Mouse (Mus musculus) megakaryocyte, embryonic 14.5 days (primary cell): ENCODE data around the gene Il23a.

ENCODE experiments used
- FLI1 ChIP-seq: IDR thresholded peaks from 2 replicates; pipeline ENCODE4 v1.6.1; 2012; ENCODE audit warnings: low read length, inconsistent platforms, mixed read lengths
- GATA1 ChIP-seq: IDR thresholded peaks from 3 replicates; pipeline ENCODE4 v1.6.1; 2012; ENCODE audit warnings: mixed read lengths, low read length, inconsistent platforms, borderline replicate concordance

DNA sequence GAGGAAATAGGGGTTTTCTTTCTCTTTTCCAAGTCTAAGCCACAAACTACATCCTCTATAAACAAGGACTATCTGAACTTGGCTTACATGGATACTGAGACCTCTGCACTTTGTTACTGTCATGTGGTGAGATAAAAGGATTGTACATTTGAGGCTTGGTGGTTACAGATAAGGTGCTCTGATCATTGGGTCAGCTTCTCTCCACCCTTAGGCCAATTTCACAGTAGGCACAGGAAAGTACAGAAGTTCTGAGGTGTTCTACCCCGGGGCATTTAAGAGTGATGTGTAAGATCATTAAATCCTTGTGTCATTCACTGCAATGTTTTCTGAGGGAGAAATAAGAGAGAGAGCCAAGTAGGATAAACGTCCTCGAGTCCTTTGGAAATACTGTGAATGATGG lies 38.0 kb upstream of the Il23a start:
- no peak for TF ChIP-seq FLI1
- TF ChIP-seq GATA1, result no peak
